Mouse (Mus musculus): Measurements from ENCODE around the gene Cep19.

DNA sequence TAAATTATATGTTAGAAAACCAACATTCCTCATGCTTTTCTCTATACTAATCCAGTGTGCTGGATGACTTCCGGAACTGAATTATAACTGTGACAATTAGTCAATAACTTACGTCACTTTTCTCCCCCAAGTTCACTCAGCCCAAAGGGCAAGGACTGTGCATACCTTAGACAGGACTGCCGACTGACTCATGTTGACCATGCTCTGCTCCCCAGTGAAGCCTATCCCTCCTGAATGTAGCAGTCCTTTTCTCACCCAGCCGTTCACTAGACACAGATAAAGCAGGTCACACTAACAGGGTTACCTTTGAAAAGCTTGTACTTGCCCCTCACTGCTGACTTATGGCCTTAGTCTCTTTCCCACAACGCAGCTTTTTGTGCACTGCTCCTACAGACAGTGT lies 40.8 kb upstream of the Cep19 start:
- no peak for TF ChIP-seq CTCF (IDR thresholded peaks at IDR 0.05; ENCODE audit: low read depth, low read length)
- no peak for TF ChIP-seq EP300 (IDR thresholded peaks at IDR 0.05; ENCODE audit: insufficient read depth, low read depth, low read length)
- no peak for TF ChIP-seq POLR2A (IDR thresholded peaks at IDR 0.05; ENCODE audit: insufficient read depth, low read length)
